Comparison of ENCODE assay signal across 8 mouse cellular contexts in genomic region chr12:24830086-24830485, GRCm38 (mm10). TPM values are rescaled to one million over a fixed set of nuclear protein-coding genes. Genes with fewer than 3 reads are reported as not detected.
DNase-seq lines count a peak whose midpoint lies in the region; ATAC-seq and TF ChIP-seq lines count a peak whose summit lies in the region.

No protein-coding gene starts in this region.

- WGBS in kidney, embryonic 16.5 days = 41% methylated on average over 1 of the region's 1 CpGs
- 56% methylated on average over 1 of the region's 1 CpGs for WGBS in embryonic facial prominence, embryonic 14.5 days
- 32% methylated on average over 1 of the region's 1 CpGs for WGBS in hindbrain, embryonic 16.5 days
- 10% methylated on average over 1 of the region's 1 CpGs for WGBS in midbrain, postnatal 0 days

- H3K9ac ChIP-seq in kidney, embryonic 16.5 days (replicated peaks; ENCODE audit: low read length) = peak overlapping the region; percentile 96
- H3K9ac ChIP-seq in embryonic facial prominence, embryonic 14.5 days (ENCODE audit: low read depth, low read length) = peak overlapping the region; percentile 96
- peak overlapping the region; percentile 97 for H3K9ac ChIP-seq in hindbrain, embryonic 16.5 days (ENCODE audit: low read depth, low read length)
- peak overlapping the region; percentile 88; the same call in 1 of the 2 replicates for H3K9ac ChIP-seq in midbrain, postnatal 0 days (replicated peaks; ENCODE audit: low read length, poor library complexity, severe bottlenecking)

- no peak for ATAC-seq in kidney, embryonic 16.5 days (ENCODE audit: low FRiP score, low TSS enrichment)
- ATAC-seq in embryonic facial prominence, embryonic 14.5 days (ENCODE audit: low read depth) = no peak
- ATAC-seq in hindbrain, embryonic 16.5 days = no peak
- ATAC-seq in midbrain, postnatal 0 days (ENCODE audit: low FRiP score) = no peak

- no peak overlapping the region; the same call in 1 of the 2 replicates for H3K27ac ChIP-seq in kidney, embryonic 16.5 days (ENCODE audit: low read length)
- peak overlapping the region; percentile 90; the same call in 1 of the 2 replicates for H3K27ac ChIP-seq in embryonic facial prominence, embryonic 14.5 days (replicated peaks; ENCODE audit: low read depth, low read length)
- peak overlapping the region; percentile 96 for H3K27ac ChIP-seq in hindbrain, embryonic 16.5 days (ENCODE audit: low read depth, low read length)
- peak overlapping the region; percentile 97 for H3K27ac ChIP-seq in midbrain, postnatal 0 days (ENCODE audit: low read depth, low read length)
- H3K27ac ChIP-seq in gastrocnemius, adult 2 months = no peak overlapping the region

- TF ChIP-seq CTCF in midbrain, postnatal 0 days (IDR thresholded peaks at IDR 0.05) = no peak
- no peak for TF ChIP-seq CTCF in gastrocnemius, adult 2 months (IDR thresholded peaks at IDR 0.05)

- H3K4me1 ChIP-seq in kidney, embryonic 16.5 days (ENCODE audit: insufficient read depth, low read length) = peaks cover 27% of the 10 kb centered on the region
- H3K4me1 ChIP-seq in embryonic facial prominence, embryonic 14.5 days (ENCODE audit: control insufficient read depth, insufficient read depth, low read length) = peaks cover 28% of the 10 kb centered on the region
- peaks cover 23% of the 10 kb centered on the region for H3K4me1 ChIP-seq in hindbrain, embryonic 16.5 days (ENCODE audit: control insufficient read depth, insufficient read depth, low read depth, low read length)
- peaks cover 15% of the 10 kb centered on the region; the same call in 1 of the 2 replicates for H3K4me1 ChIP-seq in midbrain, postnatal 0 days (ENCODE audit: insufficient read depth, low read length)

- DNase-seq in kidney, postnatal 4 days = no peak
- no peak for DNase-seq in embryonic facial prominence, embryonic 14.5 days (ENCODE audit: low spot score)
- no peak for DNase-seq in midbrain, postnatal 0 days (ENCODE audit: low spot score)
- no peak for DNase-seq in gastrocnemius, adult 2 months
- DNase-seq in adrenal gland, adult (ENCODE audit: inconsistent age in 2 of 2, low spot score in 1 of 2) = no peak
- no peak for DNase-seq in thymus, postnatal 4 days

- H3K4me2 ChIP-seq in kidney, embryonic 16.5 days (replicated peaks; ENCODE audit: low read depth, low read length) = peak overlapping the region; percentile 57
- peak overlapping the region; percentile 67 for H3K4me2 ChIP-seq in embryonic facial prominence, embryonic 14.5 days (ENCODE audit: low read depth, low read length)
- peak overlapping the region; percentile 78 for H3K4me2 ChIP-seq in hindbrain, embryonic 16.5 days (ENCODE audit: low read length)
- peak overlapping the region; percentile 60 for H3K4me2 ChIP-seq in midbrain, postnatal 0 days (ENCODE audit: low read depth, low read length, poor library complexity, severe bottlenecking)

- intact Hi-C loops in gastrocnemius, adult 2 months (cut with DNase I) = loop anchor here (5.0 kb wide), 1 partner anchor 113 kb away; no protein-coding TSS in a partner anchor

- no peaks in the 10 kb centered on the region for H3K9me3 ChIP-seq in kidney, embryonic 16.5 days (ENCODE audit: low read length)
- H3K9me3 ChIP-seq in embryonic facial prominence, embryonic 14.5 days (ENCODE audit: control insufficient read depth, low read length) = no peaks in the 10 kb centered on the region
- no peaks in the 10 kb centered on the region for H3K9me3 ChIP-seq in hindbrain, embryonic 16.5 days (ENCODE audit: control insufficient read depth, low read length)
- H3K9me3 ChIP-seq in midbrain, postnatal 0 days (ENCODE audit: low read length) = no peaks in the 10 kb centered on the region

- H3K36me3 ChIP-seq in kidney, embryonic 16.5 days (ENCODE audit: insufficient read depth, low read length) = no peaks in the 10 kb centered on the region
- no peaks in the 10 kb centered on the region for H3K36me3 ChIP-seq in embryonic facial prominence, embryonic 14.5 days (ENCODE audit: control insufficient read depth, insufficient read depth, low read length)
- no peaks in the 10 kb centered on the region for H3K36me3 ChIP-seq in hindbrain, embryonic 16.5 days (ENCODE audit: control insufficient read depth, insufficient read depth, low read length)
- no peaks in the 10 kb centered on the region for H3K36me3 ChIP-seq in midbrain, postnatal 0 days (ENCODE audit: insufficient read depth, low read length)

- H3K27me3 ChIP-seq in kidney, embryonic 16.5 days (ENCODE audit: insufficient read depth, low read length) = no peaks in the 10 kb centered on the region
- H3K27me3 ChIP-seq in embryonic facial prominence, embryonic 14.5 days (replicated peaks; ENCODE audit: control insufficient read depth, insufficient read depth, low read length) = no peaks in the 10 kb centered on the region
- H3K27me3 ChIP-seq in hindbrain, embryonic 16.5 days (replicated peaks; ENCODE audit: control insufficient read depth, insufficient read depth, low read length) = no peaks in the 10 kb centered on the region
- H3K27me3 ChIP-seq in midbrain, postnatal 0 days (ENCODE audit: insufficient read depth, low read length) = no peaks in the 10 kb centered on the region

- peak overlapping the region; percentile 88 for H3K4me3 ChIP-seq in kidney, embryonic 16.5 days (ENCODE audit: low read length)
- H3K4me3 ChIP-seq in embryonic facial prominence, embryonic 14.5 days (ENCODE audit: low read depth, low read length) = peak overlapping the region; percentile 93
- H3K4me3 ChIP-seq in hindbrain, embryonic 16.5 days (ENCODE audit: low read length) = peak overlapping the region; percentile 86
- peak overlapping the region; percentile 90 for H3K4me3 ChIP-seq in midbrain, postnatal 0 days (ENCODE audit: low read depth, low read length)
- H3K4me3 ChIP-seq in gastrocnemius, adult 2 months = no peak overlapping the region

RNA-seq across cellular contexts. Expression of gene Mboat2, which starts 0.6 kb away (rescaled TPM):
- 44.7 and 44.9 TPM in 2 replicates for polyA plus RNA-seq in kidney, embryonic 16.5 days (2015; fragmentation: Nextera tagmentation; extraction: Ambion mirVana)
- 50.5 and 55.5 TPM in 2 replicates for polyA plus RNA-seq in embryonic facial prominence, embryonic 14.5 days (2014; fragmentation: Nextera tagmentation; extraction: Ambion mirVana)
- 65.8 and 68.6 TPM in 2 replicates for polyA plus RNA-seq in hindbrain, embryonic 16.5 days (2015; fragmentation: Nextera tagmentation; extraction: Ambion mirVana)
- 62.0 and 78.0 TPM in 2 replicates for total RNA-seq in midbrain, postnatal 0 days (2014; rRNA removed)
- polyA plus RNA-seq in midbrain, postnatal 0 days (2015; fragmentation: Nextera tagmentation; extraction: Ambion mirVana) = 69.2 and 71.5 TPM in 2 replicates
- 1 to 10 TPM in 1 of 2 experiments, under 1 TPM in 1; 0.46 to 1.1 TPM for total RNA-seq in gastrocnemius, adult 2 months (2021)

Comparison
In these comparisons a context has a peak if more than half of its experiments do, and no peak if none do; other contexts are left out.
1. H3K27ac ChIP-seq: peak in embryonic facial prominence, embryonic 14.5 days (single experiment), hindbrain, embryonic 16.5 days (single experiment) and midbrain, postnatal 0 days (single experiment); none in kidney, embryonic 16.5 days (single experiment) and gastrocnemius, adult 2 months (single experiment).
2. Peak in every context shown above with its lines, with median percentiles within 50 percentile points of each other: H3K4me2 ChIP-seq and H3K9ac ChIP-seq.